Mouse (Mus musculus) ES-Bruce4 (cell line): ENCODE measurements around the gene Htr2a.

ENCODE experiments used
- CTCF ChIP-seq: IDR thresholded peaks from one replicate; pipeline ENCODE4 v1.8.1; 2011; ENCODE audit warnings: low read depth, low read length
- EP300 ChIP-seq: IDR thresholded peaks from 2 replicates; pipeline ENCODE4 v1.6.1; 2011; ENCODE audit warnings: low read depth, low read length; ENCODE audit not compliant: insufficient read depth
- POLR2A ChIP-seq: IDR thresholded peaks from one replicate; pipeline ENCODE4 v1.8.1; 2011; ENCODE audit warnings: low read length; ENCODE audit not compliant: insufficient read depth

- TF ChIP-seq CTCF (no peak), POLR2A (no peak), EP300 (no peak)
Observed at GRCm38 (mm10) chr14:74646107-74646793, 5.6 kb downstream of the Htr2a start.
